Comparison of ENCODE assay signal across 8 mouse cellular contexts in the genomic region with DNA sequence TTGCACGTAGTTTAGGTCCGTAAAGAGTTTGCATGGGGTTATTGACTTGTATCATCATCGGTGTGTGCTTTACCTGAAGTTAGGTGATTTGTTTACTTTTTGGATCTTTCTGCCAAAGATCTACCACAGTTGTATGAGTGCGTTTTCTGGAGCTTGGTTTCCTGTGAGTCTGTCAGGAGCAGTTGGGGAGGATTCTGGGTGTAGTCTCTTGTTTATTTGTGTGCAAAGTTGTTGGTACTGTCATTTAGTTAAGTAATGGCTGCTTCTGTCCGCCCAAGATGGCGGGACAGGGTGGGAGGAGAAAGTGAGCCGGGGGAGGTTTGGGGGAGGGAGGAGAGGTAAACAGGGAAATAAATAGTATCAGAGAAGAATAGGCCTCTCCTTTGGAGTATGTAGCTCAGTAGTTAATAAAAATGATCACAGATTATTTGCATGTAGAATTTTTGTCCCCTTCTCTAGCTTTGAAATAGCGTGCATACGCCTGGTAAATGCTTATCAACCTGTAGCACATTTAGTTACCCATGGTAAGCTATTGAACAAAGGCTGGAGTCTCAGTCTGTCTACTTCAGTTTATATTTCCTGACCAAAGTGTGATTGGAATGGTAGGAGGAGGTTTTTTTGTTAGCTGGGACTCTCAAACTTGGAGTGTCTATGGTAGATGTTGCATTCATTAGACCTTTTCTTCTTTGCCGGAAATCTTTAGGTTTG. TPM values are rescaled to one million over a fixed set of nuclear protein-coding genes. Genes with fewer than 3 reads are reported as not detected.
DNase-seq lines count a peak whose midpoint lies in the region; ATAC-seq and TF ChIP-seq lines count a peak whose summit lies in the region.

No protein-coding gene starts in this region.

- no peak for ATAC-seq in forebrain, embryonic 11.5 days (replicated peaks; ENCODE audit: low FRiP score)
- no peak for ATAC-seq in hindbrain, postnatal 0 days
- no peak for ATAC-seq in midbrain, embryonic 16.5 days

- peak overlapping the region; percentile 46 for H3K4me2 ChIP-seq in forebrain, embryonic 11.5 days (ENCODE audit: low read depth, low read length, severe bottlenecking)
- H3K4me2 ChIP-seq in hindbrain, postnatal 0 days (ENCODE audit: low read depth, low read length), result peak overlapping the region; percentile 64
- peak overlapping the region; percentile 72 for H3K4me2 ChIP-seq in midbrain, embryonic 16.5 days (ENCODE audit: low read length)

- DNase-seq in gastrocnemius, postnatal 14 days, result peak; percentile 14
- DNase-seq in gastrocnemius, adult 18-20 months (ENCODE audit: low spot score), result no peak
- peak; percentile 18 for DNase-seq in adrenal gland, postnatal 25 days
- peak; percentile 55 for DNase-seq in forebrain, embryonic 11.5 days (ENCODE audit: low spot score)
- peak; percentile 13 for DNase-seq in hindbrain, postnatal 0 days (ENCODE audit: low spot score)
- DNase-seq in liver, adult 2 months (ENCODE audit: extremely low read depth, low read depth, low spot score), result peak; percentile 57
- peak; percentile 17 for DNase-seq in thymus, adult 2 months

- H3K4me3 ChIP-seq in forebrain, embryonic 11.5 days (ENCODE audit: low read depth, low read length), result peak overlapping the region; percentile 77
- peak overlapping the region; percentile 84 for H3K4me3 ChIP-seq in hindbrain, postnatal 0 days (ENCODE audit: low read length)
- peak overlapping the region; percentile 87 for H3K4me3 ChIP-seq in liver, adult 2 months (ENCODE audit: insufficient read depth, low read depth, low read length)
- H3K4me3 ChIP-seq in midbrain, embryonic 16.5 days (ENCODE audit: low read depth, low read length), result peak overlapping the region; percentile 79
- peak overlapping the region; percentile 69 for H3K4me3 ChIP-seq in thymus, adult 2 months (ENCODE audit: control insufficient read depth, insufficient read depth, low read length)

- intact Hi-C loops in gastrocnemius, postnatal 14 days (cut with DNase I; ENCODE audit: low total_unique reads), result loop anchor here (10.0 kb wide), 1 partner anchor 91 kb away; no protein-coding TSS in a partner anchor

- H3K9ac ChIP-seq in forebrain, embryonic 11.5 days (ENCODE audit: low read length), result peak overlapping the region; percentile 88
- peak overlapping the region; percentile 90 for H3K9ac ChIP-seq in hindbrain, postnatal 0 days (replicated peaks; ENCODE audit: low read length)
- peak overlapping the region; percentile 95 for H3K9ac ChIP-seq in liver, adult 2 months (ENCODE audit: low read depth, low read length)
- peak overlapping the region; percentile 87 for H3K9ac ChIP-seq in midbrain, embryonic 16.5 days (ENCODE audit: low read depth, low read length)

- H3K79me2 ChIP-seq in liver, adult 2 months (ENCODE audit: control insufficient read depth, insufficient read depth, low read length), result peaks cover 6% of the 10 kb centered on the region; the same call in 1 of the 2 replicates

- no peak for TF ChIP-seq POLR2A in liver, adult 2 months (IDR thresholded peaks at IDR 0.05; ENCODE audit: extremely low read depth, insufficient read depth, low read length)
- no peak for TF ChIP-seq POLR2A in thymus, adult 2 months (IDR thresholded peaks at IDR 0.05; ENCODE audit: control insufficient read depth, extremely low read depth, insufficient read depth, low read length, poor library complexity)

- H3K36me3 ChIP-seq in forebrain, embryonic 11.5 days (ENCODE audit: control insufficient read depth, insufficient read depth, low read length), result no peaks in the 10 kb centered on the region
- H3K36me3 ChIP-seq in hindbrain, postnatal 0 days (ENCODE audit: insufficient read depth, low read length), result no peaks in the 10 kb centered on the region
- H3K36me3 ChIP-seq in liver, adult 2 months (ENCODE audit: control insufficient read depth, insufficient read depth, low read length), result no peaks in the 10 kb centered on the region
- H3K36me3 ChIP-seq in midbrain, embryonic 16.5 days (ENCODE audit: control insufficient read depth, insufficient read depth, low read length), result no peaks in the 10 kb centered on the region
- H3K36me3 ChIP-seq in thymus, adult 2 months (ENCODE audit: control insufficient read depth, insufficient read depth, low read length), result no peaks in the 10 kb centered on the region

- WGBS in forebrain, embryonic 11.5 days, result 2% methylated on average over 10 of the region's 10 CpGs
- 2% methylated on average over 10 of the region's 10 CpGs for WGBS in hindbrain, postnatal 0 days
- WGBS in liver, adult 2 months, result 2% methylated on average over 10 of the region's 10 CpGs
- WGBS in midbrain, embryonic 16.5 days, result under 1% methylated on average over 10 of the region's 10 CpGs
- WGBS in thymus, adult 2 months, result 1% methylated on average over 10 of the region's 10 CpGs

- H3K4me1 ChIP-seq in forebrain, embryonic 11.5 days (replicated peaks; ENCODE audit: control insufficient read depth, insufficient read depth, low read length), result no peaks in the 10 kb centered on the region; the same call in 1 of the 2 replicates
- no peaks in the 10 kb centered on the region for H3K4me1 ChIP-seq in hindbrain, postnatal 0 days (ENCODE audit: insufficient read depth, low read length)
- no peaks in the 10 kb centered on the region; the same call in 1 of the 2 replicates for H3K4me1 ChIP-seq in liver, adult 2 months (ENCODE audit: control insufficient read depth, insufficient read depth, low read length)
- peaks cover 2% of the 10 kb centered on the region; the same call in 1 of the 2 replicates for H3K4me1 ChIP-seq in midbrain, embryonic 16.5 days (ENCODE audit: control insufficient read depth, insufficient read depth, low read length)
- no peaks in the 10 kb centered on the region for H3K4me1 ChIP-seq in thymus, adult 2 months (replicated peaks; ENCODE audit: control insufficient read depth, insufficient read depth, low read length)

- peak overlapping the region; percentile 91; the same call in 1 of the 2 replicates for H3K27ac ChIP-seq in forebrain, embryonic 11.5 days (ENCODE audit: low read depth, low read length)
- peak overlapping the region; percentile 96 for H3K27ac ChIP-seq in hindbrain, postnatal 0 days
- peak overlapping the region; percentile 97 for H3K27ac ChIP-seq in liver, adult 2 months (replicated peaks; ENCODE audit: insufficient read depth, low read depth, low read length)
- H3K27ac ChIP-seq in midbrain, embryonic 16.5 days (ENCODE audit: low read length), result peak overlapping the region; percentile 97
- peak overlapping the region; percentile 91 for H3K27ac ChIP-seq in thymus, adult 2 months (ENCODE audit: control insufficient read depth, insufficient read depth, low read length)

- no peaks in the 10 kb centered on the region for H3K9me3 ChIP-seq in forebrain, embryonic 11.5 days (ENCODE audit: control insufficient read depth, low read length)
- no peaks in the 10 kb centered on the region for H3K9me3 ChIP-seq in hindbrain, postnatal 0 days (ENCODE audit: low read length)
- no peaks in the 10 kb centered on the region for H3K9me3 ChIP-seq in midbrain, embryonic 16.5 days (replicated peaks; ENCODE audit: control insufficient read depth, low read length, poor library complexity, severe bottlenecking)

- no peak for TF ChIP-seq CTCF in hindbrain, postnatal 0 days (IDR thresholded peaks at IDR 0.05; ENCODE audit: low read depth)
- no peak for TF ChIP-seq CTCF in liver, adult 2 months (IDR thresholded peaks at IDR 0.05; ENCODE audit: low read depth, low read length)
- no peak for TF ChIP-seq CTCF in thymus, adult 2 months (IDR thresholded peaks at IDR 0.05; ENCODE audit: borderline replicate concordance, control insufficient read depth, extremely low read depth, insufficient read depth, low read length, poor library complexity)

- no peaks in the 10 kb centered on the region for H3K27me3 ChIP-seq in forebrain, embryonic 11.5 days (ENCODE audit: control insufficient read depth, insufficient read depth, low read length)
- no peaks in the 10 kb centered on the region for H3K27me3 ChIP-seq in hindbrain, postnatal 0 days (ENCODE audit: insufficient read depth, low read length)
- no peaks in the 10 kb centered on the region for H3K27me3 ChIP-seq in liver, adult 2 months (ENCODE audit: control insufficient read depth, insufficient read depth, low read length)
- no peaks in the 10 kb centered on the region for H3K27me3 ChIP-seq in midbrain, embryonic 16.5 days (ENCODE audit: control insufficient read depth, insufficient read depth, low read depth, low read length)
- H3K27me3 ChIP-seq in thymus, adult 2 months (ENCODE audit: control insufficient read depth, insufficient read depth, low read length), result no peaks in the 10 kb centered on the region

RNA-seq across cellular contexts. Expression of gene Kdm6a, which starts 1.7 kb away (rescaled TPM):
- total RNA-seq in gastrocnemius, postnatal 14 days (2021), result 10 to 100 TPM; 23.0 to 27.3 TPM
- total RNA-seq in gastrocnemius, adult 18-20 months (2021), result 10 to 100 TPM; 16.7 to 32.4 TPM
- total RNA-seq in adrenal gland, postnatal 25 days (2021), result 80.8 and 97.0 TPM in 2 replicates
- polyA plus RNA-seq in forebrain, embryonic 11.5 days (2014; fragmentation: Nextera tagmentation; extraction: Ambion mirVana), result 33.6 and 36.2 TPM in 2 replicates
- total RNA-seq in hindbrain, postnatal 0 days (2014; rRNA removed), result 35.8 and 43.1 TPM in 2 replicates
- 10.2 and 14.6 TPM in 2 replicates for polyA plus RNA-seq in hindbrain, postnatal 0 days (2015; fragmentation: Nextera tagmentation; extraction: Ambion mirVana)
- total RNA-seq in liver, adult 2 months (2014; rRNA removed), result 20.8 and 21.8 TPM in 2 replicates
- 4.2 and 4.9 TPM in 2 replicates for polyA plus RNA-seq in liver, adult 2 months (2012; rRNA removed)
- polyA plus RNA-seq in midbrain, embryonic 16.5 days (2015; fragmentation: Nextera tagmentation; extraction: Ambion mirVana), result 19.8 and 22.4 TPM in 2 replicates
- 38.2 and 41.7 TPM in 2 replicates for polyA plus RNA-seq in thymus, adult 2 months (2012; rRNA removed)

RNA-seq across cellular contexts. Expression of gene Dusp21, which starts 18.4 kb away (rescaled TPM):
- not detected for total RNA-seq in gastrocnemius, postnatal 14 days (2021)
- not detected for total RNA-seq in gastrocnemius, adult 18-20 months (2021)
- total RNA-seq in adrenal gland, postnatal 25 days (2021), result not detected in 2 replicates
- not detected in 2 replicates for polyA plus RNA-seq in forebrain, embryonic 11.5 days (2014; fragmentation: Nextera tagmentation; extraction: Ambion mirVana)
- not detected in 2 replicates for total RNA-seq in hindbrain, postnatal 0 days (2014; rRNA removed)
- not detected in 2 replicates for polyA plus RNA-seq in hindbrain, postnatal 0 days (2015; fragmentation: Nextera tagmentation; extraction: Ambion mirVana)
- total RNA-seq in liver, adult 2 months (2014; rRNA removed), result not detected in 2 replicates
- not detected in 2 replicates for polyA plus RNA-seq in liver, adult 2 months (2012; rRNA removed)
- polyA plus RNA-seq in midbrain, embryonic 16.5 days (2015; fragmentation: Nextera tagmentation; extraction: Ambion mirVana), result not detected in 2 replicates
- polyA plus RNA-seq in thymus, adult 2 months (2012; rRNA removed), result not detected in 2 replicates
